Mouse (Mus musculus) liver, embryonic 11.5 days (tissue): ENCODE measurements around the gene Ppib. TPM values are rescaled to one million over a fixed set of nuclear protein-coding genes. Genes with fewer than 3 reads are reported as not detected.

Experiments used
- ATAC-seq: fragments of 200-750 bp; cut with Nextera tagmentation; replicated peaks from 2 replicates; pipeline ENCODE4 v1.8.0; 2017; ENCODE audit warnings: moderate number of reproducible peaks, mild to moderate bottlenecking, moderate TSS enrichment, moderate library complexity; ENCODE audit not compliant: low FRiP score
- DNase-seq: peaks from one replicate; pipeline ENCODE4 v3.0.0-alpha.2; 2017; ENCODE audit warnings: low spot score
- H3K27ac ChIP-seq: fragments of 300-500 bp; sonication (generic); 2 replicates; pipeline ENCODE4 v1.5.1; 2014; ENCODE audit warnings: mild to moderate bottlenecking, low read depth, low read length, control low read depth
- H3K27me3 ChIP-seq: fragments of 300-500 bp; sonication (generic); replicated peaks from 2 replicates; pipeline ENCODE4 v1.6.1; 2014; ENCODE audit warnings: low read length, mixed read lengths; ENCODE audit not compliant: control insufficient read depth, insufficient read depth
- H3K36me3 ChIP-seq: fragments of 300-500 bp; sonication (generic); 2 replicates; pipeline ENCODE4 v1.6.1; 2014; ENCODE audit warnings: mild to moderate bottlenecking, low read length, moderate library complexity, mixed read lengths; ENCODE audit not compliant: control insufficient read depth, insufficient read depth
- H3K4me1 ChIP-seq: fragments of 300-500 bp; sonication (generic); replicated peaks from 2 replicates; pipeline ENCODE4 v1.6.1; 2014; ENCODE audit warnings: low read length, mixed read lengths; ENCODE audit not compliant: control insufficient read depth, insufficient read depth
- H3K4me2 ChIP-seq: fragments of 300-500 bp; sonication (generic); 2 replicates; pipeline ENCODE4 v1.6.1; 2014; ENCODE audit warnings: mild to moderate bottlenecking, control low read depth, moderate library complexity
- H3K4me3 ChIP-seq: fragments of 300-500 bp; sonication (generic); 2 replicates; pipeline ENCODE4 v1.5.1; 2014; ENCODE audit warnings: low read depth, low read length, control low read depth
- H3K9ac ChIP-seq: fragments of 300-500 bp; sonication (generic); 2 replicates; pipeline ENCODE4 v1.6.1; 2014; ENCODE audit warnings: low read depth, low read length, control low read depth
- H3K9me3 ChIP-seq: fragments of 300-500 bp; sonication (generic); 2 replicates; pipeline ENCODE4 v1.6.1; 2016; ENCODE audit warnings: low read length, inconsistent platforms, mixed read lengths; ENCODE audit not compliant: control insufficient read depth
- WGBS: fragments of 180-500 bp; shearing (Covaris S2); extraction: QIAGEN DNeasy Blood & Tissue Kit; methylation state at CpG from one replicate; pipeline ENCODE4 v1.1.7; 2014; 5-methylcytosine and 5-hydroxymethylcytosine counted together
- polyA plus RNA-seq: library from polyadenylated mRNA; unstranded; fragments of >200 nt; fragmentation: Nextera tagmentation; extraction: Ambion mirVana; gene quantifications from 2 replicates; pipeline ENCODE4 v1.2.1, GENCODE M21; 2014

The Ppib gene
- polyA plus RNA-seq, 1 experiment from 2014 or later = 569 TPM

DNA sequence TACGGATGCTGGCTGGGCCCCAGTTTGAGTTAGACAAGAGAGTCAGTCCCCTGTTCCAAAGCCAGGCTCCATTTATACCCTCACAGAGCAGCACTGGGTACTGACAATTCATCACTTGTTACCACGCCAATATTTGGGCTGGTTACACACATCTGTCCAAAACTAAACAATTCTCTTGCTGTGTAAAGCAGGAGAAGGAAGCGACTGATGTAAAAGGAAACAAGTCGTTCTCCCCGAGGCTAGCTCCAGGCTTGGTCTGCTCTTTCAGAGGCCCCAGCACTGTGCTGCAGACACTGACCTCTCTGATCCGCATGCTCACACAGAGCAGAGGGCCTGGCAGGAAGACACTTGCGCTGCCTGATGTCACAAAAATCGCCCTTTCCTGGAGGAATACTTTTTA is 41.6 kb downstream of the Ppib start:
- WGBS = 87% methylated on average over 8 of the region's 8 CpGs

GRCm38 (mm10) chr9:66102668-66103067 is 42.6 kb downstream of the Ppib start:
- ATAC-seq (no peak), DNase-seq (no peak)
- Histone ChIP-seq H3K27ac (no peak overlapping the region), H3K4me1 (no peaks in the 10 kb centered on the region), H3K4me3 (no peak overlapping the region), H3K9ac (no peak overlapping the region), H3K4me2 (no peak overlapping the region), H3K27me3 (no peaks in the 10 kb centered on the region), H3K9me3 (no peaks in the 10 kb centered on the region), H3K36me3 (peaks cover 37% of the 10 kb centered on the region)
- 92% methylated on average over 6 of the region's 6 CpGs for WGBS

More for the DNA sequence above, 41.6 kb downstream of the Ppib start:
- Histone ChIP-seq H3K36me3 (peaks cover 43% of the 10 kb centered on the region), H3K4me2 (no peak overlapping the region), H3K27me3 (no peaks in the 10 kb centered on the region), H3K4me1 (no peaks in the 10 kb centered on the region), H3K4me3 (no peak overlapping the region), H3K9ac (no peak overlapping the region), H3K27ac (no peak overlapping the region), H3K9me3 (no peaks in the 10 kb centered on the region)
- no peak for DNase-seq
- no peak for ATAC-seq

- Histone ChIP-seq H3K4me2 (no peak overlapping the region), H3K9me3 (no peaks in the 10 kb centered on the region), H3K9ac (no peak overlapping the region), H3K27ac (no peak overlapping the region), H3K27me3 (no peaks in the 10 kb centered on the region), H3K36me3 (peaks cover 38% of the 10 kb centered on the region), H3K4me1 (no peaks in the 10 kb centered on the region), H3K4me3 (no peak overlapping the region)
- 90% methylated on average over 4 of the region's 4 CpGs for WGBS
- ATAC-seq = no peak
- DNase-seq = no peak
Observed at GRCm38 (mm10) chr9:66104601-66105000, 44.6 kb downstream of the Ppib start.

- H3K27ac ChIP-seq = no peak overlapping the region
- DNase-seq = no peak
- H3K4me2 ChIP-seq = no peak overlapping the region
- H3K9ac ChIP-seq = no peak overlapping the region
- H3K9me3 ChIP-seq = no peaks in the 10 kb centered on the region
- peaks cover 38% of the 10 kb centered on the region for H3K36me3 ChIP-seq
- 90% methylated on average over 8 of the region's 8 CpGs for WGBS
- H3K4me1 ChIP-seq = no peaks in the 10 kb centered on the region
- ATAC-seq = no peak
- no peak overlapping the region for H3K4me3 ChIP-seq
- no peaks in the 10 kb centered on the region for H3K27me3 ChIP-seq
Observed at GRCm38 (mm10) chr9:66105168-66105567, 45.1 kb downstream of the Ppib start.

DNA sequence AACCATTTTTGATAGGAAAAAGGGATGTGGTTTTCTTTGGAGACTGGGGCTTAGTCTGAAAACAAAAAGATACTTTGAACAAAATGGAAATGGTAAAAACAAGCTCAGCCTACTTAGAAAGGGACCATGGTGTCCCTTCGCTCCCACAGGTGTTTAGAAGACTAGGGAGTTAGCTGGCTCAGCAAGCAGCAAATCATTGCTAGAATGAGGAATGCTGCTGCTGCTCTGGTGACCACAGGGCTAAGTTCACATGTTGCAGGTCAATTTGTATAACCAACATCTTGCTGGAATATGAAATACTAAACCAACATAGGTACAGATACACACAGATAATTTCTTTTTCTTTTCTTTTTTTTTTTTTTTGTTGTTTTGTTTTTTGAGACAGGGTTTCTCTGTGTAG is 49.6 kb downstream of the Ppib start:
- peaks cover 3% of the 10 kb centered on the region; the same call in 1 of the 2 replicates for H3K4me1 ChIP-seq
- no peaks in the 10 kb centered on the region for H3K27me3 ChIP-seq
- H3K27ac ChIP-seq = no peak overlapping the region
- no peak overlapping the region for H3K4me2 ChIP-seq
- H3K9ac ChIP-seq = no peak overlapping the region
- 100% methylated on average over 1 of the region's 1 CpGs for WGBS
- no peak overlapping the region for H3K4me3 ChIP-seq
- no peaks in the 10 kb centered on the region for H3K9me3 ChIP-seq
- DNase-seq = no peak
- no peak for ATAC-seq
- H3K36me3 ChIP-seq = peaks cover 14% of the 10 kb centered on the region

GRCm38 (mm10) chr9:66110126-66110525 is 50.1 kb downstream of the Ppib start:
- Histone ChIP-seq H3K36me3 (peaks cover 14% of the 10 kb centered on the region), H3K9ac (no peak overlapping the region), H3K9me3 (no peaks in the 10 kb centered on the region), H3K4me1 (peaks cover 3% of the 10 kb centered on the region; the same call in 1 of the 2 replicates), H3K4me3 (no peak overlapping the region), H3K27ac (no peak overlapping the region), H3K27me3 (no peaks in the 10 kb centered on the region), H3K4me2 (no peak overlapping the region)
- DNase-seq (no peak), ATAC-seq (no peak)
- WGBS = 70% methylated on average over 8 of the region's 8 CpGs

DNA sequence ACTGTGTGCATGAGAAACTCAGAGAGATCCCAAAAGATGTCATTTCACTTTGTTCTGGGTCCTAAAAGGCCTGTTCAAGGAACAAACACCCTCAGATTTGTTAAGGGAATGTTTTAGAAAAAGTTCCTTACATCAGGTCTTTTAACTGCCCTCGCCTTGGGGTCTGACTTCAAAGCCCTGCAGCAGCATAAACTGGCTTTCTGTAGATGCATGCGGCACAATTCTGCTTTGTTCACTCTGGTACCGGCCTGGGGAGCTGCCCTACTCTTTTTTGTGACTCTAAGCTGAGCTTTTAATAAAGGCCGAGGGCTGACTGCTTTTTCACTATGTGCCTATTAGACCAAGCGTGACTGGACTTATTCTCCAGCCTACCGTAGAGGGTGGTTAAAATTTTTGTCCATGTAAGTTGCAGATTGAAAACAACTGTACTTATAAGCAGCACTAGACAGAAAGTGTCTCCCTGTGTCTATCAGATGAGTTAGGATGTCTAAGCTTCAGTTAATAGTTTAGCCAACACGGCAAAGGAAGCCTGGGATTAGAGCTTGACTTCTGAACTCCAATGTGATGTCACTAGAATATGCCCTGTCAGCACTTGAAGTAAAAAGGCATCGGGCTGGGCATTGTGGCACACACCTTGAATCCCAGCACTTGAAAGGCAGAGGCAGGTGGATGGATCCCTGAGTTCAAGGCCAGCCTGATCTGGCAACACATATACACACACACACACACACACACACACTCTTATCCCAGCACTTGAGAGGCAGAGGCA is 50.8 kb downstream of the Ppib start:
- Histone ChIP-seq H3K9ac (no peak overlapping the region), H3K4me1 (peaks cover 3% of the 10 kb centered on the region; the same call in 1 of the 2 replicates), H3K27me3 (no peaks in the 10 kb centered on the region), H3K27ac (no peak overlapping the region), H3K4me3 (no peak overlapping the region), H3K4me2 (no peak overlapping the region), H3K9me3 (no peaks in the 10 kb centered on the region), H3K36me3 (peaks cover 10% of the 10 kb centered on the region; the same call in 1 of the 2 replicates)
- WGBS = 87% methylated on average over 8 of the region's 8 CpGs
- ATAC-seq = no peak
- no peak for DNase-seq

DNA sequence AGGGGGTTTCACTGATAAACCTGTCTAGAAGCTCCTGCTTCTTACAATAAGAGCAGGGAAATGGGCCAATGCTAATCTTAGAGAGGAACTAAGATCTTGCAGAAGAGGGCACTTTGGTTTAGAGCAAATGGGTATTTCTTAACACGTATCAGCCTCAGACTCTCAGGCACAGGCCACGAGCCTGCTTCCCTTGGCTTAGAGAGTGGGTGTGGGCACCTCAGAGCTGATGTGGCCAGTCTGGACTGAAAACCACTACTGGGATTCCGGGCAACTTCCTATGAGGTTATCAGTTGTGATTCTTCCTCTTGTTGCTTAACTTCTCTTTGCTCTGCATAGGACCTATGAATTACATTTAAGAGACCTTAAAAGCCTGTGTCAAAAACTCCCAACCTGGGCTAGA is 54.3 kb downstream of the Ppib start:
- Histone ChIP-seq H3K4me3 (no peak overlapping the region), H3K27ac (no peak overlapping the region), H3K9ac (no peak overlapping the region), H3K4me1 (peaks cover 8% of the 10 kb centered on the region; the same call in 1 of the 2 replicates), H3K4me2 (no peak overlapping the region), H3K9me3 (no peaks in the 10 kb centered on the region), H3K36me3 (peaks cover 7% of the 10 kb centered on the region; the same call in 1 of the 2 replicates), H3K27me3 (no peaks in the 10 kb centered on the region)
- no peak for DNase-seq
- 57% methylated on average over 3 of the region's 3 CpGs for WGBS
- ATAC-seq = no peak
